Mouse (Mus musculus) embryonic facial prominence, embryonic 11.5 days (tissue): ENCODE measurements around the gene Rdm1. TPM values are rescaled to one million over a fixed set of nuclear protein-coding genes. Genes with fewer than 3 reads are reported as not detected.

Experiments
- ATAC-seq: fragments of 200-750 bp; cut with Nextera tagmentation; replicated peaks from 2 replicates; pipeline ENCODE4 v1.8.0; 2017; ENCODE audit warnings: low read depth; ENCODE audit not compliant: insufficient number of reproducible peaks, low FRiP score, low TSS enrichment
- DNase-seq: peaks from one replicate; pipeline ENCODE4 v3.0.0-alpha.2; 2015; ENCODE audit warnings: low spot score
- H3K27ac ChIP-seq: fragments of 300-500 bp; sonication (generic); replicated peaks from 2 replicates; pipeline ENCODE4 v1.5.1; 2014; ENCODE audit warnings: mild to moderate bottlenecking, low read depth, low read length, control low read depth
- H3K27me3 ChIP-seq: fragments of 300-500 bp; sonication (generic); 2 replicates; pipeline ENCODE4 v1.6.1; 2014; ENCODE audit warnings: mild to moderate bottlenecking, low read length, moderate library complexity, mixed read lengths; ENCODE audit not compliant: control insufficient read depth, insufficient read depth
- H3K36me3 ChIP-seq: fragments of 300-500 bp; sonication (generic); replicated peaks from 2 replicates; pipeline ENCODE4 v1.6.1; 2014; ENCODE audit warnings: low read depth, mild to moderate bottlenecking, low read length, moderate library complexity, mixed read lengths; ENCODE audit not compliant: control insufficient read depth, insufficient read depth
- H3K4me1 ChIP-seq: fragments of 300-500 bp; sonication (generic); 2 replicates; pipeline ENCODE4 v1.6.1; 2014; ENCODE audit warnings: low read length, mixed read lengths; ENCODE audit not compliant: control insufficient read depth, insufficient read depth
- H3K4me2 ChIP-seq: fragments of 300-500 bp; sonication (generic); 2 replicates; pipeline ENCODE4 v1.6.1; 2014; ENCODE audit warnings: low read depth, mild to moderate bottlenecking, control low read depth, low read length, moderate library complexity
- H3K4me3 ChIP-seq: fragments of 300-500 bp; sonication (generic); 2 replicates; pipeline ENCODE4 v1.5.1; 2014; ENCODE audit warnings: low read depth, low read length, control low read depth
- H3K9ac ChIP-seq: fragments of 300-500 bp; sonication (generic); replicated peaks from 2 replicates; pipeline ENCODE4 v1.6.1; 2014; ENCODE audit warnings: mild to moderate bottlenecking, control low read depth, low read length
- H3K9me3 ChIP-seq: fragments of 300-500 bp; sonication (generic); replicated peaks from 2 replicates; pipeline ENCODE4 v1.6.1; 2016; ENCODE audit warnings: mild to moderate bottlenecking, low read length, inconsistent platforms, mixed read lengths; ENCODE audit not compliant: control insufficient read depth
- WGBS: fragments of 180-500 bp; shearing (Covaris S2); extraction: QIAGEN DNeasy Blood & Tissue Kit; methylation state at CpG from one replicate; pipeline ENCODE4 v1.1.7; 2014; 5-methylcytosine and 5-hydroxymethylcytosine counted together
- polyA plus RNA-seq: library from polyadenylated mRNA; unstranded; fragments of >200 nt; fragmentation: Nextera tagmentation; extraction: Ambion mirVana; gene quantifications from 2 replicates; pipeline ENCODE4 v1.2.1, GENCODE M21; 2014

Gene Rdm1
- polyA plus RNA-seq, 1 experiment from 2014 or later: 43.0 TPM

DNA sequence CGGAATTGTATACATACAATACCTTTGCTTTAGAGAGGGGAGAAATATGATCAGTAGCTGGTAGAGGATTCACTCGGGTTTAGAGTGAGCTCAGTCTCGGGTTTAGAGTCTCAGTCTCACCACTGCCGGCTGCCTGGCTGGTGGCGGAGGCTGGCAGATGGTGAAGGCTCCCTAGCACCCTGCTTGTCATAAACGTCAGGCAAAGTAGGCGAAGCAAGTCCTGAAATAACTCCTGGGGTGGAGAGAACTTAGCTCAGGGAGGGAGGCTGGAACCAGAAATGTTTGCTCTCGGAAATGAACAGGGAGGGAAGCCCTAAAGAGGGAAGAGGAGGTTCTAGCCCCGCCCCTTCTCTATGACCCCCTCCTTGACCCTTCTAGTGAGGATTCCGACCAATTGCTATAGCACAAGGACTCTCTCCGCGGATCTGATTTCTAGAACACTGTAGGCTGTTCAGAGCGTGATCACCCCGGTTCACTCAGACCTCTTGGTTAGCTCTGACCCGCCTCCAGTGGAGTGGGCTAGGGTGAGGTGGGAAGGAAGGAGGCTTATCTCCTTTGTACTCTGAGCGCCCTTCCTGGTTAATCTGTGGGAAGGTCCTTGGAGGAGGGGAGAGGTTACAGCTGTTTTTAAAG, 46.1 kb downstream of the Rdm1 start:
- H3K36me3 ChIP-seq: no peaks in the 10 kb centered on the region
- no peak overlapping the region for H3K4me3 ChIP-seq
- H3K4me1 ChIP-seq: no peaks in the 10 kb centered on the region
- H3K9me3 ChIP-seq: no peaks in the 10 kb centered on the region
- H3K27me3 ChIP-seq: no peaks in the 10 kb centered on the region
- WGBS: 32% methylated on average over 16 of the region's 16 CpGs
- DNase-seq (peak; percentile 42), ATAC-seq (no peak)
- no peak overlapping the region for H3K27ac ChIP-seq
- no peak overlapping the region for H3K9ac ChIP-seq
- no peak overlapping the region for H3K4me2 ChIP-seq

DNA sequence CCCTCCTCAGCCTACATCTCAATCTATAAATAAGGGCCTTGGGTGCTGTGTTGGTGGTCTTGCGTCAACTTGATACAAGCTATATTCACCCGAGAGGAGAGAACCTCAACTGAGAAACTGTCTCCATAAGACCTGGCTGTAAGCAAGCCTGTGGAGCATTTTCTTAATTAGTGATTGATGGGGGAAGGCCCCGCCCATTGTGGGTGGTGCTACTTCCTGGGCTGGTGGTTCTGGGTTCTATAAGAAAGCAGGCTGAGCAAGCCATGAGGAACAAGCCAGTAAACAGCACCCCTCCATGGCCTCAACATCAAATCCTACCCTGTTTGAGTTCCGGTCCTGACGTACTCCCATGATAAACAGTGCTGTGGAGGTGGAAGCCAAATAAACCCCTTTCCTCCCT, 47.1 kb downstream of the Rdm1 start:
- no peak overlapping the region for H3K9ac ChIP-seq
- ATAC-seq (no peak), DNase-seq (no peak)
- H3K4me3 ChIP-seq: no peak overlapping the region
- H3K27ac ChIP-seq: no peak overlapping the region
- no peak overlapping the region for H3K4me2 ChIP-seq
- H3K36me3 ChIP-seq: no peaks in the 10 kb centered on the region
- WGBS: 86% methylated on average over 5 of the region's 5 CpGs
- H3K9me3 ChIP-seq: no peaks in the 10 kb centered on the region
- H3K4me1 ChIP-seq: no peaks in the 10 kb centered on the region
- H3K27me3 ChIP-seq: no peaks in the 10 kb centered on the region

DNA sequence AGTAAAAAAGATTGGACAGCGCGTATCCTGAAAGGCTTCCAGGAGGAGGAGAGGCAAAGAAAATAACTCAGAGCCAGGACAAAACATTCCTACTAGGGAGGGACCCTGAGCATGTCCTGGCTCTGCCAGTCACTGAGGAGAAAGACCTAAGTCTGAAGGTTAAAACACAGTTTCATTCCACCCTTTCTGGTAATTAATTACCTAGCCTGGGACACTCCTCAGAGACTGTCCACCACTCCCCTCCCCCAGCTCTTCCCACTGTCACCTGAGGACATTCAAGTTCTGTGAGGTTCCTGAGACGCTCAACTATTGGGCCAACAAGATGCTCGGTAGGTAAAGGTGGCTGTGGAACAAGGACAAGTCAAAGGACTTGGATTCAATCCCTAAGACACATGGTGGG, 48.4 kb downstream of the Rdm1 start:
- DNase-seq: no peak
- ATAC-seq: no peak
- Histone ChIP-seq H3K4me2 (no peak overlapping the region), H3K9ac (no peak overlapping the region), H3K27me3 (no peaks in the 10 kb centered on the region), H3K36me3 (no peaks in the 10 kb centered on the region), H3K4me1 (no peaks in the 10 kb centered on the region), H3K27ac (no peak overlapping the region), H3K9me3 (no peaks in the 10 kb centered on the region), H3K4me3 (no peak overlapping the region)
- WGBS: 84% methylated on average over 4 of the region's 4 CpGs

DNA sequence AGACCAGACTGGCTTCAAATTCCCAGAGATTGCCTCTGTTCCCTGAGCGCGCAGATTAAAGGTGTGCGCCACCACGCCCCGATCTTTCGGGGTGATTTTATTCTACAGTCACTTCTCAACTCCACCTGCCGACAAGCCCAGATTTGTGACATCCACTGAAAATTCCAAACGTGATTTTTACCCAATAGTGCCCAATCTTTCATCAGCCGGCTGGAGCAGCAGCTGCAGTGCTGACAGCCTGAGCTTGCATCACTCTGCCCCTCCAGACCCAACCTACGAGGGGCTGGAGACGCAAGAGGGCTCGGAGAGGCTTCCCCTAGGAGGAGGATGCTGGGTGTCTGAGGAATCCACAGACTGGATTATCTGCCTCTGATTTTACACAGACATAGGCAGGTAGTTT, 50.7 kb downstream of the Rdm1 start:
- Histone ChIP-seq H3K36me3 (no peaks in the 10 kb centered on the region), H3K4me1 (no peaks in the 10 kb centered on the region), H3K27me3 (no peaks in the 10 kb centered on the region), H3K9ac (no peak overlapping the region), H3K4me3 (no peak overlapping the region), H3K27ac (no peak overlapping the region), H3K9me3 (no peaks in the 10 kb centered on the region), H3K4me2 (no peak overlapping the region)
- DNase-seq (no peak), ATAC-seq (no peak)
- WGBS: 79% methylated on average over 12 of the region's 12 CpGs

DNA sequence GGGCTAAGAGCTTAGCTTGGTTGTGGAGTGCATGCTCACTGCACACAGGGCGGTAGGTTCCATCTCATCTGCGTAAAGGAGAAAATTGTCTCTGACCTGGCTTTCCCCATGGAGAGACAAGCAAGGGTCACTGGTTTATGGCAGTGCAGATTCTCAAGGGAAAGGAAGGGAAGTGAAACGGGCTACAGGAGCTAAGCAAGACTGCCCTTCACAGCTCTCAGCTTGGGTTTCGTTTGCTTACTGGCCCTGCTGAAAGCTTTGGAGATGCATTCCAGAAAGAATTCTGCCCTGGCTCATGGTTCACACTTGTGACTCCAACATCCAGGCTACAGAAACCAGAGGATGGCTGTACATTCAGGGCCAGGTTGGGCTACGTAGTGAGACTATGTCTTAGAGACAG, 51.8 kb downstream of the Rdm1 start:
- DNase-seq (no peak), ATAC-seq (no peak)
- no peaks in the 10 kb centered on the region for H3K9me3 ChIP-seq
- H3K4me3 ChIP-seq: no peak overlapping the region
- WGBS: 61% methylated on average over 5 of the region's 5 CpGs
- H3K36me3 ChIP-seq: no peaks in the 10 kb centered on the region
- H3K27me3 ChIP-seq: no peaks in the 10 kb centered on the region
- H3K9ac ChIP-seq: no peak overlapping the region
- H3K27ac ChIP-seq: no peak overlapping the region
- no peak overlapping the region for H3K4me2 ChIP-seq
- H3K4me1 ChIP-seq: no peaks in the 10 kb centered on the region

DNA sequence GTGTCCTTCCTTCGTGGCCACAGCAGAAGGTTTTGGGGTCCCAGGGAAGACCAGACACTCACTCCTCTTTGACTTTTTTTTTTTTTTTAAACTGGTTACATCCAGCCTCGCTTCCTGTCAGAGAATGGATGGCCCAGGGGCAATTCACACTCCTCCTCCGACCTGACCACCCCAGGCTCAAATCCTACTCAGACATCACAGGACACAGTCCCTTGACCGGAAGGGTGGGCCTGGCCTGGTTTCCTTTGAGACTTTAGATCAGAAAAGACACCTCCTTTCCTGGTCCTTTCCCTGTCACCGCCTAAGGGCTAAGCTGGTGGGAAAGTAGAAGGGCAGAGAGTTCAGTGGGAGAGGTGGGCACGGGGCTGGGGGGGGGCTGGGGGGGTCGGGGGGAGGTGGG, 52.9 kb downstream of the Rdm1 start:
- Histone ChIP-seq H3K9ac (no peak overlapping the region), H3K36me3 (no peaks in the 10 kb centered on the region), H3K4me1 (no peaks in the 10 kb centered on the region), H3K4me2 (no peak overlapping the region), H3K27me3 (no peaks in the 10 kb centered on the region), H3K27ac (no peak overlapping the region), H3K9me3 (no peaks in the 10 kb centered on the region), H3K4me3 (no peak overlapping the region)
- no peak for ATAC-seq
- WGBS: 28% methylated on average over 6 of the region's 7 CpGs
- DNase-seq: no peak

DNA sequence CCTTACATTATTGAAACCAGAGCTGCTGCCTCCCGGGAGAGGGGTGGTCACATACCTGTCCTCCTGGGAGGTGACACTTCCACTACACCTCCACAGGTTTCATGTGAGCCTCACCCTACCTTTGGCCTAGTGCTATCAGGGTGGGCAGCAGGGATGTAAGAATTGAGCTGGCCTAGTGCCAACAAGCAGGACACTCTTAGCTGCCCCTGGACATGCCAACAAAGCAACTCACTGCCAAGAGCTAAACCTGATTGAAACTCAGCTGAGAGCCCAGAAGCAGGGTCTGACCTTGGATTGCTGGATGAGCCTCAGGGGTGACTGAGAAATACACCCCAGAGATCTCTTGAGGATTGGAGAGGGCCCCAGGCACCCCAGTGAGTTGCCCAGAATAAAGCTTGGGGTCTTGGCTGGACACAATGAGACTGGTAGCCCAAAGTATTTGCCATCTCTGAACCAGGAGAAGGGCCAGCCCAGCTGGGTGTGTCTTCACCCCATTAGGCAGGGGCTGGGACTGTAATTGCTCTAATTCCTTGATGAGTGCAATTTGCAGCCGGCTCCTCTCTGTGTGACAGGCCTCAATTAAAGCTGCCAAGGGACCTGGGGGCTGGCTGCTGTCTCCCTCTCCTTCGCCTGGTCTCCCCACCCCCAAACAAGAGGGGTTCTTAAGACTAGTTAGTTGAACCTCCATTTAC, 53.8 kb downstream of the Rdm1 start:
- Histone ChIP-seq H3K4me1 (no peaks in the 10 kb centered on the region), H3K4me3 (no peak overlapping the region), H3K36me3 (no peaks in the 10 kb centered on the region), H3K9ac (no peak overlapping the region), H3K27me3 (no peaks in the 10 kb centered on the region), H3K9me3 (no peaks in the 10 kb centered on the region), H3K4me2 (no peak overlapping the region), H3K27ac (no peak overlapping the region)
- DNase-seq (no peak), ATAC-seq (0 out of 2 replicates have a peak, but pooled peaks have one; percentile 29)
- 26% methylated on average over 3 of the region's 3 CpGs for WGBS

DNA sequence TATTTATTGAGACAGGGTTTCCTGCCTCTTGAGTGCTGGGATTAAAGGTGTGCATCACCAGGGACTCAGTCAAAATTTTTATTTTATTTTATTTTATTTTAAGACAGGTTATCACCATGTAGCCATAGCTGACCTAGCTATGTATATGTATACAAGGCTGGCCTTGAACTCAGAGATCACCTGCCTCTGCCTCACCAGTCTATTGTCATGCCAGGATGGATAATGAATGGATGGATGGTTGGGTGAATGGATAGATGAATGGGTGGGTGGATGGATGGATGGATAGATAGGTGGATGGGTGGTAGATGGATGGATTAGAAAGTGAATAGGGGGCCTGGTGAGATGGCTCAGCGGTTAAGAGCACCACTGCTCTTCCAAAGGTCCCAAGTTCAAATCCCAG, 55.0 kb downstream of the Rdm1 start:
- Histone ChIP-seq H3K27me3 (no peaks in the 10 kb centered on the region), H3K9ac (no peak overlapping the region), H3K9me3 (no peaks in the 10 kb centered on the region), H3K4me3 (no peak overlapping the region), H3K4me1 (no peaks in the 10 kb centered on the region), H3K27ac (no peak overlapping the region), H3K4me2 (no peak overlapping the region), H3K36me3 (no peaks in the 10 kb centered on the region)
- 80% methylated on average over 1 of the region's 1 CpGs for WGBS
- ATAC-seq (no peak), DNase-seq (no peak)
